Mouse (Mus musculus): Measurements from ENCODE around the gene Gm13199.

Gm13199 gene

DNA sequence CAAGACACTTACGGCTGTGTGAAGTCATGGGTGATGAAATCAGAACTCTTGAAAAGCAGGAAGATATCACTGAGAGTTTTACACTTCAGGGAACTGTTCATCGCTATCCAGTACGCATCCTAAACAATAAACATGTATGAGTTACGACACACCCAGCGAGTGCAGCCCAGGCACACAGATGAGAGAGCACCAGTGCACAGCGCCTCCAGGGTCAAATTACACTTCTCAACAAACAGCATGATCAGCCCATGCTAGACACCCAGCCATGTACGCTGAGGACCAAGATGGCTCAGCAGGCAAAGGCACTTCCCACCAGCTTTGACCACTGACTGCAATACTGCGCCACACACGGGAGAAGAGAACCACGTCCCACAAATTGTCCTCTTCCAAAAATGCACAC, 41.5 kb downstream of the Gm13199 start:
- no peak for DNase-seq
